In the genomic region with DNA sequence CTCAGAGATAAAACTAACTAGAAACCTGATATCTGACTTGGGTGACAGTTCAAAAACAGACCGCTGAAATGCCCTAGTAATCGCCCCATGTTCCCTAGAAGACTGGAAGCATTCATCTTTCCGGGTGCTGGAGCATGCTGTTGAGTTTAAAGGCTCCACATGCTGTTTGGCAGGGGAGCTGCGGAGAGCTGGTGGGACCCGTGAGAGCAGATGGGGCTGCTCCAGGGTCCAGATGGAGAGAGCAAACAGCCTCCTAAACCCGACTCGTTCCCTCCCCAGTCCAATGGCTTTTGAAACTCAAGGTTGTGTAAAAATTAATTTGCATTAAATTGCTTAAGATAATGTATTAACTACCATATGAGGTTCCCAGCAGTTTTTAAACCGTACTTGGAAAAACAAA, we compare ENCODE assay signal across 10 mouse cellular contexts. TPM values are rescaled to one million over a fixed set of nuclear protein-coding genes. Genes with fewer than 3 reads are reported as not detected.
DNase-seq lines count a peak whose midpoint lies in the region; ATAC-seq and TF ChIP-seq lines count a peak whose summit lies in the region.
"Had no signal": no experiment of that assay in that cellular context is flagged by ENCODE, and none has a peak within 500 bp of the region (broad histone marks: within the 10 kb centered on the region; RNA-seq: fewer than 3 reads in every experiment).

No protein-coding gene starts in this region.

- H3K4me3 ChIP-seq in kidney, postnatal 0 days (replicated peaks; ENCODE audit: low read depth, low read length): no peak overlapping the region
- H3K4me3 ChIP-seq in liver, embryonic 12.5 days: no peak overlapping the region
- H3K4me3 ChIP-seq in left cerebral cortex, adult 2 months: no peak overlapping the region
- H3K4me3 ChIP-seq: embryonic facial prominence, embryonic 13.5 days had no signal

- no peaks in the 10 kb centered on the region for H3K27me3 ChIP-seq in kidney, postnatal 0 days (ENCODE audit: insufficient read depth, low read length)
- H3K27me3 ChIP-seq in liver, embryonic 12.5 days (replicated peaks): 0 out of 2 replicates have a peak, but pooled peaks cover 3% of the 10 kb centered on the region
- H3K27me3 ChIP-seq: embryonic facial prominence, embryonic 13.5 days had no signal

- WGBS in kidney, postnatal 0 days: 13% methylated on average over 8 of the region's 8 CpGs
- WGBS in liver, embryonic 12.5 days (ENCODE audit: insufficient replicate concordance): 65% methylated on average over 8 of the region's 8 CpGs

- H3K4me2 ChIP-seq in kidney, postnatal 0 days (ENCODE audit: low read length): no peak overlapping the region
- no peak overlapping the region for H3K4me2 ChIP-seq in liver, embryonic 12.5 days
- H3K4me2 ChIP-seq: embryonic facial prominence, embryonic 13.5 days had no signal

- no peaks in the 10 kb centered on the region for H3K9me3 ChIP-seq in kidney, postnatal 0 days (replicated peaks; ENCODE audit: low read length)
- no peaks in the 10 kb centered on the region for H3K9me3 ChIP-seq in liver, embryonic 12.5 days (replicated peaks)
- H3K9me3 ChIP-seq: embryonic facial prominence, embryonic 13.5 days had no signal

- 0 out of 2 replicates have a peak, but pooled peaks have one; percentile 27 for ATAC-seq in kidney, postnatal 0 days (replicated peaks; ENCODE audit: low FRiP score, low read depth)
- ATAC-seq in liver, embryonic 12.5 days: no peak

- intact Hi-C loops in gastrocnemius, postnatal 14 days (cut with DNase I; ENCODE audit: low total_unique reads): no loop called here
- intact Hi-C loops in left cerebral cortex, adult 2 months (cut with DNase I): no loop called here

- no peaks in the 10 kb centered on the region for H3K36me3 ChIP-seq in kidney, postnatal 0 days (ENCODE audit: insufficient read depth, low read length)
- no peaks in the 10 kb centered on the region for H3K36me3 ChIP-seq in liver, embryonic 12.5 days
- H3K36me3 ChIP-seq: embryonic facial prominence, embryonic 13.5 days had no signal

- no peak overlapping the region for H3K9ac ChIP-seq in kidney, postnatal 0 days (ENCODE audit: low read depth, low read length)
- no peak overlapping the region for H3K9ac ChIP-seq in liver, embryonic 12.5 days
- H3K9ac ChIP-seq: embryonic facial prominence, embryonic 13.5 days had no signal

- peaks cover 9% of the 10 kb centered on the region; the same call in 1 of the 2 replicates for H3K4me1 ChIP-seq in kidney, postnatal 0 days (replicated peaks; ENCODE audit: insufficient read depth, low read length)
- peaks cover 7% of the 10 kb centered on the region; the same call in 1 of the 2 replicates for H3K4me1 ChIP-seq in liver, embryonic 12.5 days

- peak; percentile 46 for DNase-seq in kidney, postnatal 0 days (ENCODE audit: low spot score)
- no peak for DNase-seq in kidney, adult 8-10 months
- peak; percentile 72 for DNase-seq in cerebellum, adult 11-12 months
- DNase-seq in embryo, embryonic 10.5 days (ENCODE audit: low spot score): peak; percentile 56
- peak; percentile 35 to 54 for DNase-seq in kidney, postnatal 4 days
- DNase-seq in gastrocnemius, postnatal 14 days: no peak
- no peak for DNase-seq in left cerebral cortex, adult 2 months (ENCODE audit: extremely low spot score in 1 of 2, low spot score in 2 of 2)
- DNase-seq: heart, adult 18-20 months had no signal

- TF ChIP-seq CTCF in kidney, postnatal 0 days (IDR thresholded peaks at IDR 0.05; ENCODE audit: low read depth): no peak
- no peak for TF ChIP-seq CTCF in left cerebral cortex, adult 2 months (IDR thresholded peaks at IDR 0.05)

- H3K27ac ChIP-seq in kidney, postnatal 0 days: peak overlapping the region; percentile 60
- no peak overlapping the region for H3K27ac ChIP-seq in liver, embryonic 12.5 days
- H3K27ac ChIP-seq in left cerebral cortex, adult 2 months: no peak overlapping the region
- H3K27ac ChIP-seq: embryonic facial prominence, embryonic 13.5 days had no signal

RNA-seq across cellular contexts. Expression of a gene that starts 16.9 kb away (rescaled TPM):
- polyA plus RNA-seq in kidney, postnatal 0 days (2015; fragmentation: Nextera tagmentation; extraction: Ambion mirVana): 6.7 and 7.0 TPM in 2 replicates
- 1 to 10 TPM in 1 of 2 experiments, under 1 TPM in 1; 0.82 to 1.1 TPM for total RNA-seq in gastrocnemius, postnatal 14 days (2021)
- polyA plus RNA-seq in liver, embryonic 12.5 days (2016; fragmentation: Nextera tagmentation; extraction: Ambion mirVana): 2.2 and 2.3 TPM in 2 replicates
- 1 to 10 TPM; 2.9 to 3.4 TPM for total RNA-seq in left cerebral cortex, adult 2 months (2021)

RNA-seq across cellular contexts. Expression of a gene that starts 20.7 kb away (rescaled TPM):
- polyA plus RNA-seq in kidney, postnatal 0 days (2015; fragmentation: Nextera tagmentation; extraction: Ambion mirVana): 0.18 and 0.51 TPM in 2 replicates
- under 1 TPM; 0.18 to 0.27 TPM for total RNA-seq in gastrocnemius, postnatal 14 days (2021)
- 0.28 TPM in 1 of 2 replicates, not detected in the other for polyA plus RNA-seq in liver, embryonic 12.5 days (2016; fragmentation: Nextera tagmentation; extraction: Ambion mirVana)
- under 1 TPM; 0.28 to 0.50 TPM for total RNA-seq in left cerebral cortex, adult 2 months (2021)

Comparison
In these comparisons a context has a peak if more than half of its experiments do, and no peak if none do; other contexts are left out.
1. DNase-seq: peak in kidney, postnatal 0 days (single experiment), cerebellum, adult 11-12 months (single experiment), embryo, embryonic 10.5 days (single experiment) and kidney, postnatal 4 days (2 of 2); none in kidney, adult 8-10 months (0 of 2), gastrocnemius, postnatal 14 days (single experiment) and left cerebral cortex, adult 2 months (0 of 2).